Mouse (Mus musculus): ENCODE results near the gene Vsig10l.

Gene Vsig10l

GRCm38 (mm10) chr7:43453599-43454355, 9.2 kb upstream of the Vsig10l start:
- DNase-seq (ENCODE audit: low spot score in 2 of 2): no peak

- DNase-seq (ENCODE audit: low spot score in 2 of 2): no peak
Observed at GRCm38 (mm10) chr7:43454371-43454770, 8.6 kb upstream of the Vsig10l start.

- no peak for DNase-seq (ENCODE audit: low spot score in 2 of 2)
Observed at GRCm38 (mm10) chr7:43463976-43464375, 1.0 kb downstream of the Vsig10l start.

- no peak for DNase-seq (ENCODE audit: low spot score in 2 of 2)
Observed at GRCm38 (mm10) chr7:43464864-43465343, 2.0 kb downstream of the Vsig10l start.

- DNase-seq (ENCODE audit: low spot score in 2 of 2): peak; percentile 68 to 78
Observed at GRCm38 (mm10) chr7:43465344-43466098, 2.6 kb downstream of the Vsig10l start.

- DNase-seq (ENCODE audit: low spot score in 2 of 2): peak; percentile 76 to 80
Observed at GRCm38 (mm10) chr7:43466099-43466694, 3.2 kb downstream of the Vsig10l start.

- peak; percentile 40 to 47 for DNase-seq (ENCODE audit: low spot score in 2 of 2)
Observed at GRCm38 (mm10) chr7:43470373-43470772, 7.4 kb downstream of the Vsig10l start.

GRCm38 (mm10) chr7:43475706-43476105, 12.8 kb downstream of the Vsig10l start:
- no peak for DNase-seq (ENCODE audit: low spot score in 2 of 2)

GRCm38 (mm10) chr7:43476376-43476775, 13.4 kb downstream of the Vsig10l start:
- DNase-seq (ENCODE audit: low spot score in 2 of 2): no peak

- DNase-seq (ENCODE audit: low spot score in 2 of 2): peak; percentile 80 to 88
Observed at GRCm38 (mm10) chr7:43481191-43481590, 18.2 kb downstream of the Vsig10l start.

- no peak for DNase-seq (ENCODE audit: low spot score in 2 of 2)
Observed at GRCm38 (mm10) chr7:43482090-43482716, 19.3 kb downstream of the Vsig10l start.

- no peak for DNase-seq (ENCODE audit: low spot score in 2 of 2)
Observed at GRCm38 (mm10) chr7:43483236-43483635, 20.3 kb downstream of the Vsig10l start.

- DNase-seq (ENCODE audit: low spot score in 2 of 2): peak; percentile 49 to 67
Observed at GRCm38 (mm10) chr7:43488646-43489045, 25.7 kb downstream of the Vsig10l start.

GRCm38 (mm10) chr7:43489631-43490125, 26.7 kb downstream of the Vsig10l start, which contains the start of gene Iglon5:
Gene Iglon5 (minus strand): TSS chr7:43490075.
- DNase-seq (ENCODE audit: low spot score in 2 of 2): no peak

GRCm38 (mm10) chr7:43490182-43490584, 27.2 kb downstream of the Vsig10l start:
- DNase-seq (ENCODE audit: low spot score in 2 of 2): peak; percentile 64 to 71

GRCm38 (mm10) chr7:43490861-43491260, 27.9 kb downstream of the Vsig10l start:
- DNase-seq (ENCODE audit: low spot score in 2 of 2): no peak

GRCm38 (mm10) chr7:43495343-43496021, 32.5 kb downstream of the Vsig10l start:
- peak; percentile 70 to 76 for DNase-seq (ENCODE audit: low spot score in 2 of 2)

- no peak for DNase-seq (ENCODE audit: low spot score in 2 of 2)
Observed at GRCm38 (mm10) chr7:43511707-43512478, 48.9 kb downstream of the Vsig10l start.

- DNase-seq (ENCODE audit: low spot score in 2 of 2): no peak
Observed at GRCm38 (mm10) chr7:43512519-43512918, 49.6 kb downstream of the Vsig10l start.

GRCm38 (mm10) chr7:43515076-43515475, 52.1 kb downstream of the Vsig10l start:
- no peak for DNase-seq (ENCODE audit: low spot score in 2 of 2)

All from right cerebral cortex, adult 2 months (tissue).